Mouse (Mus musculus) thymus, adult 2 months (tissue): Measurements from ENCODE around the gene Map6.

Experiments
- CTCF ChIP-seq: fragments of 200-500 bp; IDR thresholded peaks from 2 replicates; pipeline ENCODE4 v1.5.1; 2012; ENCODE audit warnings: mild to moderate bottlenecking, control low read depth, low read length, moderate library complexity, borderline replicate concordance; ENCODE audit not compliant: control insufficient read depth, poor library complexity, insufficient read depth; ENCODE audit errors: extremely low read depth
- POLR2A ChIP-seq: fragments of 200-500 bp; IDR thresholded peaks from 2 replicates; pipeline ENCODE4 v1.6.1; 2012; ENCODE audit warnings: mild to moderate bottlenecking, low read length, control low read depth, moderate library complexity; ENCODE audit not compliant: control insufficient read depth, poor library complexity, insufficient read depth; ENCODE audit errors: extremely low read depth

GRCm38 (mm10) chr7:99320524-99320923 lies 53.3 kb downstream of the Map6 start:
- no peak for TF ChIP-seq POLR2A
- TF ChIP-seq CTCF, result no peak
